Mouse (Mus musculus) B cell, adult 2 months (primary cell): ENCODE results near the gene Aldh1a3.
A peak's percentile ranks its signal among the peaks of the same experiment; 100 is the strongest.

Experiments used
- DNase-seq, 2 experiments: peaks; one replicate each; pipeline ENCODE4 v3.0.0; 2022

The Aldh1a3 gene

GRCm38 (mm10) chr7:66369071-66369933, 58.0 kb downstream of the Aldh1a3 start:
- DNase-seq = no peak

- DNase-seq = no peak
Measured at GRCm38 (mm10) chr7:66365904-66366303, 61.4 kb downstream of the Aldh1a3 start, which contains the start of gene Gm10974. Gm10974 (plus strand) TSS chr7:66365905.

- DNase-seq = no peak
Measured at GRCm38 (mm10) chr7:66365411-66365810, 61.9 kb downstream of the Aldh1a3 start.

GRCm38 (mm10) chr7:66364491-66364890, 62.8 kb downstream of the Aldh1a3 start:
- DNase-seq = no peak

GRCm38 (mm10) chr7:66359044-66359443, 68.3 kb downstream of the Aldh1a3 start:
- DNase-seq = no peak

- no peak for DNase-seq
Measured at GRCm38 (mm10) chr7:66358461-66358860, 68.9 kb downstream of the Aldh1a3 start.

- no peak for DNase-seq
Measured at GRCm38 (mm10) chr7:66355791-66356522, 71.4 kb downstream of the Aldh1a3 start.

- DNase-seq = no peak
Measured at GRCm38 (mm10) chr7:66354911-66355310, 72.4 kb downstream of the Aldh1a3 start.

- no peak for DNase-seq
Measured at GRCm38 (mm10) chr7:66351074-66351473, 76.2 kb downstream of the Aldh1a3 start.

GRCm38 (mm10) chr7:66349670-66350069, 77.6 kb downstream of the Aldh1a3 start:
- DNase-seq = no peak

GRCm38 (mm10) chr7:66348588-66348987, 78.7 kb downstream of the Aldh1a3 start:
- DNase-seq = no peak

GRCm38 (mm10) chr7:66346959-66347663, 80.2 kb downstream of the Aldh1a3 start:
- DNase-seq = no peak

- no peak for DNase-seq
Measured at GRCm38 (mm10) chr7:66343307-66343706, 84.0 kb downstream of the Aldh1a3 start.

GRCm38 (mm10) chr7:66342831-66343230, 84.5 kb downstream of the Aldh1a3 start:
- no peak for DNase-seq

GRCm38 (mm10) chr7:66342323-66342722, 85.0 kb downstream of the Aldh1a3 start:
- DNase-seq = peak; percentile 65 to 66
